Mouse (Mus musculus): ENCODE measurements around the gene H1fnt. TPM values are rescaled to one million over a fixed set of nuclear protein-coding genes. Genes with fewer than 3 reads are reported as not detected.

H1fnt gene
- not detected in 2 replicates for polyA plus RNA-seq (2012; ENCODE audit: low replicate concordance)

GRCm38 (mm10) chr15:98257193-98257592 lies at the start of gene H1fnt:
Gene H1fnt (minus strand): TSS chr15:98257293.

GRCm38 (mm10) chr15:98295628-98296551 lies 38.8 kb upstream of the H1fnt start, which contains the start of gene Zfp641:
Gene Zfp641 (minus strand): TSS chr15:98296161.

GRCm38 (mm10) chr15:98234350-98234749 lies 22.7 kb downstream of the H1fnt start, which contains the start of gene Olfr286:
Gene Olfr286 (minus strand): TSS chr15:98234450.

GRCm38 (mm10) chr15:98220877-98221276 lies 36.2 kb downstream of the H1fnt start, which contains the start of the genes Gm44579 and Olfr287:
Gene Gm44579 (minus strand): TSS chr15:98220977.
Gene Olfr287 (minus strand): TSS chr15:98221056.

Other genes with a start within 250 kb of the H1fnt start
- 0.92 and 4.1 TPM in 2 replicates for gene Pfkm, start 164.7 kb downstream of the H1fnt start, polyA plus RNA-seq (2012; ENCODE audit: low replicate concordance)
- gene Senp1, start 163.5 kb downstream of the H1fnt start, polyA plus RNA-seq (2012; ENCODE audit: low replicate concordance) = 13.0 and 14.5 TPM in 2 replicates
- 3.5 and 5.5 TPM in 2 replicates for gene Asb8, start 91.7 kb downstream of the H1fnt start, polyA plus RNA-seq (2012; ENCODE audit: low replicate concordance)
- 0.30 and 0.68 TPM in 2 replicates for gene Ccdc184, start 90.1 kb downstream of the H1fnt start, polyA plus RNA-seq (2012; ENCODE audit: low replicate concordance)
- gene Olfr288, start 61.8 kb downstream of the H1fnt start, polyA plus RNA-seq (2012; ENCODE audit: low replicate concordance) = not detected in 2 replicates
- not detected in 2 replicates for gene Gm44579, start 36.3 kb downstream of the H1fnt start, polyA plus RNA-seq (2012; ENCODE audit: low replicate concordance)
- gene Olfr287, start 36.2 kb downstream of the H1fnt start, polyA plus RNA-seq (2012; ENCODE audit: low replicate concordance) = not detected in 2 replicates
- gene Olfr286, start 22.8 kb downstream of the H1fnt start, polyA plus RNA-seq (2012; ENCODE audit: low replicate concordance) = not detected in 2 replicates
- not detected in 2 replicates for gene Zfp641, start 38.9 kb upstream of the H1fnt start, polyA plus RNA-seq (2012; ENCODE audit: low replicate concordance)
- gene Olfr285, start 60.1 kb upstream of the H1fnt start, polyA plus RNA-seq (2012; ENCODE audit: low replicate concordance) = not detected in 2 replicates
- gene Olfr284, start 83.7 kb upstream of the H1fnt start, polyA plus RNA-seq (2012; ENCODE audit: low replicate concordance) = not detected in 2 replicates
- gene Olfr283, start 123.7 kb upstream of the H1fnt start, polyA plus RNA-seq (2012; ENCODE audit: low replicate concordance) = not detected in 2 replicates
- not detected in 2 replicates for gene Olfr282, start 173.9 kb upstream of the H1fnt start, polyA plus RNA-seq (2012; ENCODE audit: low replicate concordance)
- not detected in 2 replicates for gene Olfr281, start 195.3 kb upstream of the H1fnt start, polyA plus RNA-seq (2012; ENCODE audit: low replicate concordance)
- gene OR5BS1P, start 212.6 kb upstream of the H1fnt start, polyA plus RNA-seq (2012; ENCODE audit: low replicate concordance) = not detected in 2 replicates
- not detected in 2 replicates for gene Lalba, start 225.4 kb upstream of the H1fnt start, polyA plus RNA-seq (2012; ENCODE audit: low replicate concordance)
- gene Olfr279, start 235.1 kb upstream of the H1fnt start, polyA plus RNA-seq (2012; ENCODE audit: low replicate concordance) = not detected in 2 replicates